Mouse (Mus musculus): ENCODE results near the gene Hao1.

The Hao1 gene

GRCm38 (mm10) chr2:134554221-134554727, at the start of gene Hao1:
TSS of gene Hao1 (minus strand) at chr2:134554368.
- DNase-seq, result no peak

DNA sequence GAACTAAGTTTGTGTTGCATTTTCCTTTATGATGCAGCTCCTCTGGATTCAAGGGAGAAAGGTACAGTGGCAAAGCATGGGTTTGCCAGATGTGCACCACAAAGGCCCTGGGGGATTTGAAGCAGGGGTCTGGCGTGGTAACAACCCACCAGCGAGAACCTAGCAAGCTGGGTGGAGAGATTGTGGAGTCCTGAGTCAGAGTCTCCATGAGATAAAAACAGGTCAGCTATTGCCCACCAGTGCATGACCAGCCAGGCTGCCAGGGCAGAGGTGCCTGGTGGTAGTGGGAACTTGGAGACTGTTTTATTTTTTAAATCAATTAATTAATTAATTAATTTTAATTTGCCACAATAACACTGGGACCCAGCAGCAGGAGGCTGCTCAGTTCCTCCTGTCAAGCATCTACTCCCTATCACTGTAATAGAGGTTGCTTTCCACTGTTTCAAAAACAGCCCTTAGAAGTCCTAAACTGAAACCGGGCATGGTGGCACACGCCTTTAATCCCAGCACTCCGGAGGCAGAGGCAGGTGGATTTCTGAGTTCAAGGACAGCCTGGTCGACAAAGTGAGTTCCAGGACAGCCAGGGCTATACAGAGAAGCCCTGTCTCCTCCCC, 37.0 kb upstream of the Hao1 start:
- DNase-seq, result no peak

DNA sequence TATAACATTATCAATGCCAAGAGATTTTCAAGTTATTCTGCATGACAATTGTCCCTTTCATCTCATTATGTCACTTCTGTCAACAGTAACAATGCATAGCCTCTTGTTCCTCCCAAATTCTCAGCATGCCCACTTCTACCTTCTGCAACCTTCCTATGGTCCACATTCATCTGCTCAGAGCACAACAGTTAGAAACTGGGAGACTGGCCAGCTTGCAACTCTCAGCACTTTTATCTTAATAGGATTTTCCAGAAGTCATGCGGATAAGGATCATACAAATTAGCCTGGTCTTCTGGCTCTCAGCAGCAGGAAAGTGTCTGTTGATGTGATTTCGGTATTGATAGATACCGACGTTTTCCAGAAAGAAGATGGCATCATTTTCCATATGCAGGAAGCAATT, 31.1 kb upstream of the Hao1 start:
- no peak for DNase-seq

DNA sequence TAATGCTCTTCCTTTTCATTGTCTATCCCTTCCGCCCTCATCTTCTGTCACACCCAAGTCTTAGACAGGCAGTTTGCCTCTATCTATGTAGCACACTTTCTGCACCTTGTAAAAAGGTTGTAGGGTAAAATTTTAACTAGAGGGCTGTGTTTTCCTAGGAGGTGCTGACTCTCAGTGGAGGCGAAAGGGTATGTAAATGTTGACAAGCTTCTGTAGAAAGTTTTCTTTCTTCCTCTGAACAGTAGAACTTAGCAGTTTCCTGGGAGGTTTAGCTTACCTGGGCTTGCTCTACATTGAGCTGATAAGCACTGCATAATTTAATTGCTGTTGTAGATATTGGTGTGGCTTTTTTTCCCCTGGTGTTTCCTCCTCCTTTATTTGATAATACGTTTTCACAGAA, 5.3 kb upstream of the Hao1 start:
- DNase-seq, result no peak

DNA sequence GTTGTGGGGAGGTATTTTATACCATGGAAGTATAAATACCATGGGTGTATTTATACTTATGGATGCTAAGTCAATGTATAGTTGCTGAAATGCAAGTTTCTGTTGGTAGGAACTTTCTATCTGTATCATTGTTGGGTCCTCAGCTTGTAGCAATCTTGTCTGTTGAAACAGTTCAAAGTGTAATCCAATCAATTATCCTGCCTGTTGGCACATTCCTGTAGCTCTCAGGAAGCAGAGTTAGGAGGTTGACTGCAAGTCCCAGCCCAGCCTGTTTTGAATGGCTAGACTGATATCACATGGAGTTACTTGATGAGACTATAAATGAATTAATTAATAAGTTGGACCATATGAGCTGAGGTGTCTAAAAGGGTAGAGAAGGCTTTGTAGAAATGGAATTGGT, 1.8 kb downstream of the Hao1 start:
- no peak for DNase-seq

- peak; percentile 54 for DNase-seq
Measured at GRCm38 (mm10) chr2:134549770-134550169, 4.4 kb downstream of the Hao1 start.

DNA sequence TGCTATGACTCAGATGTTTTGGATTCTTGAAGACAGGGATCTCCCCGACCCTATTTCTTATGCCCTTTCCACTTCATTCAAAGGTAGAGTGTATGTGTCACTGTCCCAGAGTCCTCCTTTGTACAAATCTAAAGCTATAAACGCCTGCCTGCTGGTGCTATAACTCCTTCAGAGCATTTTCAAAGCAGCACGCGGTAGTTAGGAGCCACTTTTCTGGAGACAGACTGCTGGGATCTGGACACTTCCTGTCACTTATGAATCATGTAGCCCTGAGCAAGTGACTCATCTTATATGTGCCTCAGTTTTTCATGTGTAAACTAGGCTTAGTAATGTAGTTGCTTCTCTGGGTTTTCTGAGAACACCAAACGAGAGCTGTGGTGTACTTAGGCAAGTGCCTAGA, 9.1 kb downstream of the Hao1 start:
- DNase-seq, result no peak

GRCm38 (mm10) chr2:134544321-134545065, 9.7 kb downstream of the Hao1 start:
- DNase-seq, result no peak

- DNase-seq, result no peak
Measured at GRCm38 (mm10) chr2:134543501-134543900, 10.7 kb downstream of the Hao1 start.

DNA sequence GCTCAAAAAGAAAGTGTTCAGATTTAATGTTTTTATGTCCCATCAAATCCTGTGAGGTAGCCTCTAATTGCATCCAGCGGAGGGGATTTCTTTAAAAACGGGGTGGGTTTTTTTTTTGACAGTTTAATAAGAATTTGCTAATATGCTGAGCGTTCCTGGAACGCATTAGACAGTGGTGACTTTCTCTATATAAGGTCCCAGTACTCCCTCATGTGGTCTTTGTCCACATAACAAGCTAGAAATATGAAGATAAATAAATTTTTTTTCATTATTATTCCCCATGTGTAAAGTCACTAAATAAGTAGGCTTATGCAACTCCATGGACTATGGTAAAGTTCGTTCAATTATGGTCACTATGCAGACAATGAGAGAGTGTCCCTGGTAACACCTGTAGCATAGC, 13.1 kb downstream of the Hao1 start:
- no peak for DNase-seq

DNA sequence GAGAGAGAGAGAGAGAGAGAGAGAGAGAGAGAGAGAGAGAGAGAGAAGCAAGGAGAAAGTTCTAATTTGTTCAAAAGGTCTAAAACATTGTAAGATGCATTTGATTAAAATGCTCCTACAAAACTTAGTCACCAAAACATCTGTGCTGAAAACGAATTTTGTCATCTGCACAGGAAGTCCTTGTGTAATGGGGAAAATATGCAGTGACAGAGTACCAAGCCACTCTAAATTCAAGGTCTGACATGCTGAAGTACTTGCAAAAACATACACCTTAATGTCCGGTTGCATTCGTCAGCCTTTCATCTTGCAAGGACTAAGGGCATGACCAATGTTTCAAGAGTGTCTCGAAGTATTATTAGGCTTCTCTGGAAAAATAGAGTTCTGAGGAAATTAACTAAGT, 15.7 kb downstream of the Hao1 start:
- no peak for DNase-seq

GRCm38 (mm10) chr2:134528122-134528810, 25.9 kb downstream of the Hao1 start:
- DNase-seq, result no peak

DNA sequence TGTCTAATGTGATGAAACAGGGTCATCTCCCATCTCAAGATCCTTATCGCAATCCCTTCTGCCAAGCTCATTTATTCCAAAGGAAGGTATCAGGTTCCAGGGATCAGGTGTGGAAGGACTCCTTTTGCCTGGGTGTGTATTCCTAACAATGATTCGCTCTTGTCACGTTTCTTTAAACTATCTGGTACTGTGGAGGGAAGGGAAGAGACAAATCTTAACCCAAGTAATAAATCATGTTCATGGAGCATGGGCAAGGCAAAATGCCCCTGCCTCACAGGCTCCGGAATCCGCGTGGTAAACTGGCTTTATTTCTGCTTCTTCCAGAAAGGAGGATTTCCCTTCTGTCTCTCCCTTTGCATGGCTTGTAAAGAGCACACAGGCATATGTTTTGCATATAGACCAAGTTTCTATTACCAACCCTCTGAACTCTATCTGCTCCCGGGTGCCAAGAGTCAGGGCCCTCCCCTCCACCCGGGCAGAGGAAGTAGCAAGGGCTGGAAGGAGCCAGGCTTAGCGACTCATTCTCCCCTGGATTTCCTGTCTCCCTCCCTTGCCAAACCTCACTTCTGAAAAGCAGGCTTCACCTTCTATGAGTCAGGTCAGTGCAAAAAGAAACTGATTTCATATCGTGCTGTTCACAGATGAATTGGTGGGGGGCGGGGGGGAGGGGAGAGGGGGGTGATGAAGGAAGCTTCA, 26.6 kb downstream of the Hao1 start:
- DNase-seq, result no peak

- no peak for DNase-seq
Measured at GRCm38 (mm10) chr2:134518042-134518441, 36.1 kb downstream of the Hao1 start.

- DNase-seq, result no peak
Measured at GRCm38 (mm10) chr2:134499777-134500176, 54.4 kb downstream of the Hao1 start.

- DNase-seq, result no peak
Measured at GRCm38 (mm10) chr2:134498450-134498849, 55.7 kb downstream of the Hao1 start.

- no peak for DNase-seq
Measured at GRCm38 (mm10) chr2:134488671-134489070, 65.5 kb downstream of the Hao1 start.

- DNase-seq, result no peak
Measured at GRCm38 (mm10) chr2:134486055-134486834, 67.9 kb downstream of the Hao1 start.

- no peak for DNase-seq
Measured at GRCm38 (mm10) chr2:134482683-134483082, 71.5 kb downstream of the Hao1 start.

DNA sequence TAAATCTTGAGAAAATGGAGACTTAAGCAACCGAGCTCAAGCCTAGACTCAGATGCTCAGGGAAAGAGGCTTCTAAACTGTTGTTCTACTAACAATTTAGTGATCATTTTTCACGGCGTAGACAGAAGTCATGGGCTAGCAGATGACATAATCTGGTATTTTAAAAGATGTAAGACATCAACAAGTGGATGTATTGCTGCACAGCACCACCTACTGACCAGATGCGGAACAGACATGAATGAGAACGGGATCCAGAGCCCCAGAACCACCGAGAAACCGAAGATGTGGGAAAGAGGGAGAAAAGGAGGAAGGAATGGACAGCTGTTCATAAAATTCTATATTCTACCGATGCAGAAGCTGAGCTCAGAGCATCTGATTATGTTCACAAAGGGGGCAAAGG, 72.4 kb downstream of the Hao1 start:
- peak; percentile 52 for DNase-seq

DNA sequence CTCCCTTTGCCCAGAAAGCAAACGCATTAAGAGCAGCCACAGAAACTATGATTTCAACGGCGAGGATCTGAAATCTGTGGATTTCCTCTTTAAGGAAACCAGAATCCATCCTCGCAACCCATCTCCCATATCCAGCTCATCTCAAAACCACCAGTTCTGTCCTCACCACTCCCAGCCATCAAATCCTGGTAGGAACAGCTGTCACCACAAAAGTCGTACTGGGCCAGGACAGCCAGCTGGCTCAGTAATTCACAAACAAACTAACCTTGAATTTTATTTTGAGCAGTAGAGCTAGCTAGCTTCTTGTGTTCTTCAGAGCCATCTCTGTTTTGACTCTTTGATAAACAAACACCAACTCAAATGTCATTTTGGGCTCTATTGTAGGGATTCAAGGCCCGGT, 73.0 kb downstream of the Hao1 start:
- DNase-seq, result no peak

DNA sequence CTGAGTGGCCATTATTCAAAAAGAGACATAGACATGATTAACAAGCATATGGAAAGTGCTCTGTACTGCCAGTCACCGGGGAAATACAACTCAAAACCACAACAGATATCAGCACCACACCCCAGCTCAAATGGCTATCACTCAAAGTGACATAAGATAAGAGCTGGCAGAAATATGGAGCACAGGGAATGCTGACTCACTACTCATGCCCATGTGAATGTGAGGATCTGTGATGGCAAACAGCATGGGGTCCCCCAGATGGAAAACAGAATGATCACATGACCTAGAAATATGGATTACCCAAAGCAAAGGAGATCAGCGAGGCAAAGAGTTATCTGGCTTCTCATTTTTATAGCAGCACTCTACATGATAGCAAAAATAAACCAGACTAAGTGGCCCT, 89.0 kb downstream of the Hao1 start:
- peak; percentile 30 for DNase-seq

Measured in liver (tissue).